Mouse (Mus musculus) spleen, postnatal 14 days (tissue): Measurements from ENCODE around the gene Nudt3.

Experiments
- DNase-seq, 2 experiments: peaks; one replicate each; pipeline ENCODE4 v3.0.0; 2021 to 2022; ENCODE audit warnings: low spot score in 2 of 2

Gene Nudt3

DNA sequence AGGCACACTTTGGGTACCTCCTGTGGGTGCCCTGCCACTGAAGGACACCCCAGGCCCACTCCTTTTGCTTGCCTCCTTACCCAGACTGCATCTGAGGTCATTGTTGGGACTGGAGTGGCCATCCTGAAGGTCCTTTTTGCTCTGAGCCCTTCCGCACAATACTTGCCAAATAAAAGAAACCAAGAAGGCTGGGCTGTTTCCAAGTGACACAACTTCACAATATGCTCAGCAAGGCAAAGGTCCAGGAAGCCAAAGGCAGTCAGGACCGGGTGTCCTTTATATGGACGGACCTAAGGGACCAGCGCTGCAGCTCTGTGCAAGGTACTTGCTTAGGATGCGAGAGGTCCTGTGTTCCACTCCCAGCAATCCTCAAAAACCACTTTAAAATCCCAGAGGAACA lies 55.1 kb downstream of the Nudt3 start:
- DNase-seq, result no peak

DNA sequence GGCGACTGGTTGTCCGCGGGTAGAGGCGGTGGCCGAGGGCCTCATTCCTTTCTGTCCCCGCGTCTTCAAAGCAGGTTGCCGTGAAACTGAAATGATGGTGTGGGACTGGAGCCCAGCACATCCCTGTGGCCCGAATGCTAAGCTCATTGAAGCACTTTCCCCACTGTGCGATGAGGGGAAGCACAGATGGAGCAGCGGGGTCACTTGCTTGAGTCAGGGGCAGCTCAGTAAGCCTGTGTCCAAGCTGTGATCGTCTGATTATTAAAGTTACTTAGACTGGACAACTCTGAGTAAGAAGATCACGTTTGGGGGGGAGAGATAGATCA lies 57.4 kb downstream of the Nudt3 start:
- DNase-seq, result no peak

DNA sequence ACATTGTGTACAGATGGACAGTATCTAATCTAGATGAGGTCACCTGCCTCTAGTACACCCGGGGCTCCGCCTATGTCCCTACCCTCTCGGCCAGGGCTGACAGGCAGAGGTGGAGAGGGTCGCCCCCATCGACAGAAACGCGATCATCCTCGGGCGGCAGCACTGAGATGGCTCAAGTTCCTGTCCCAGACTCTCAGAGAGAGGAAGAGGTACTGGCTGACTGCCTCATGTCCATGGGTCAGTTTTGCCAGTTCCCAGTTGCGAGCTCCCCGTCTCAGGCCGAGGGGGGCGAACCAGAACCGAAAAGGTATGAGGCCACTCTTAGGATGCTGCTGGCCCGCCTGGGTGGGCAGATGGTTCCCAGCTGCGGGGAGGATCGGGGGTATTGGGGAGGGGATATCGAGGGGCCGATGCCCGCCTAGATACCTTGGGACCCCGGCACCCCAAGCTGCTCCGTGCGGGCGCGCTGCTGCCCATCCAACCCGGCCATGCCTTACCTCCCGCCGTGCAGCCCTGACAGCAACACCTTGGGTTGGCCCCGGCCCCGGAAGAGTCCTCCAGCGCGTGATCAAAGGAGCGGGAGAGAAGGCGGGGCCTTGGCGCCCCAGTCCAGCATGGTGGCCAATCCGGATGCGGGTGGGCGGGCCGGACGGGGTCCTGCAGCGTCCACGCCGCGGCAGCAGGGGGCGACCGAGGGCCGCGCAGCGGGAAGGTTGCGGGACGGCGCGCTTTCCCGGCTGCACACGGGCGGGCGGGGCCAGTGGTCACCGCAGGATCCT lies 57.9 kb downstream of the Nudt3 start, which contains the start of gene AI413582:
Gene AI413582 (minus strand): TSS at position 594 of the 779 bp plus-strand sequence.
- DNase-seq, result peak; percentile 94 to 95

DNA sequence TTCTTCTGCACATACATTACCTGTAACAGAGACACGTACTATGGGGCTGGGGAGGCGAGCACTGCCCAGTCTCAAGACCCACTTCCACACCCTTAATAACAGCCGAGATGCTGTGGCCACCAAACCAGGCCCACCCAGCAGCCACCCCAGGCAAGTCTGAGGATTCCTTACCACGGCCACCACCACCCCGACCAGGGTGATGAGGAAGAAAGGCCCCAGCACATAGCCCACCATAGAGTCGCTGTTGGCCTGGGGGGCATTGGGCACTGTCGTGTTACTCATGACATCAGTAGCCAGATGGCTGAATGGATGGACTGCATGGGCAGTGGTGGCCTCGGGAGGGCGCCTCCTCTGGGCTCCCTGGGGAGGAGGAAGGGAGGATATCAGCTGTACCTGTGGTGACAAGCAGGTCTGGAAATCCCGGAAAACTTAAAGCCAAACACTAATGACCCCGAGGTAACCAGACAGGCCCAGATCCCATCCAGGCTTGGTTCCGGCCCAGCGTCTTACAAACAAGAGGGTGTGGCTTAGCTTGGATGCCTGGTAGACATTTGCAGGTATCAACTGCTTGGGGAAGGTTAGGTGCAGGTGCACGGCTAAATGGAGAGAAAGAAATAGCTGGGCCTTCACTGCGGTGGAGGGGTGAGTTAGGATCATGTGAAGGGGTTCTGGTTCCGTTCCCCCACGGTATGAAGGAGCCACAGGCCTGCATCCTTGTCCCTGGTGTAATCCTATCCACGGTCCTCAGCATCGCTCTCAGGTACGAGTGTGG lies 58.7 kb downstream of the Nudt3 start:
- DNase-seq, result no peak

DNA sequence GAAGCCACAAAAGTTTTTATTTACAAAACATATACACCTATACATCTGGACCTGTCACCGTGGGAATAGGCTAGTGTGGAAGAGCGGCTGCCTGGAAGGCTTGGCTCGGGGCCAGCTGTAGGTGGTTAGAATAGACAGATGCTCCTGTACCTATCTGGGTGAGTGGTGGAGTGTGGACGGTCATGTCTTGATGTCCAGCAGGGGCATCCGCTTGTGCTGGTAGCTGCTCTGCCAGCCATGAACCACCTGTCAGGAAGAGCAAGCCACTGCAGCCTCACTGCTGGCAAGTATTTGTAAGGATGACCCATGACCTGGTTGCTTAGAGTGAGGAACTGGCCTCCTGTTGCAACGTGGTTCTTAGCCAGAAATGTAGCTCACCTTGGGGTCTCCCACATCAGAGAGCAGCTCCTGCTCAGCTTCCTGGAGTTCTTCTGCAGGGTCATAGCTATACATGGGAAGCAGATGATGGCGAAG lies 59.5 kb downstream of the Nudt3 start:
- DNase-seq, result no peak

DNA sequence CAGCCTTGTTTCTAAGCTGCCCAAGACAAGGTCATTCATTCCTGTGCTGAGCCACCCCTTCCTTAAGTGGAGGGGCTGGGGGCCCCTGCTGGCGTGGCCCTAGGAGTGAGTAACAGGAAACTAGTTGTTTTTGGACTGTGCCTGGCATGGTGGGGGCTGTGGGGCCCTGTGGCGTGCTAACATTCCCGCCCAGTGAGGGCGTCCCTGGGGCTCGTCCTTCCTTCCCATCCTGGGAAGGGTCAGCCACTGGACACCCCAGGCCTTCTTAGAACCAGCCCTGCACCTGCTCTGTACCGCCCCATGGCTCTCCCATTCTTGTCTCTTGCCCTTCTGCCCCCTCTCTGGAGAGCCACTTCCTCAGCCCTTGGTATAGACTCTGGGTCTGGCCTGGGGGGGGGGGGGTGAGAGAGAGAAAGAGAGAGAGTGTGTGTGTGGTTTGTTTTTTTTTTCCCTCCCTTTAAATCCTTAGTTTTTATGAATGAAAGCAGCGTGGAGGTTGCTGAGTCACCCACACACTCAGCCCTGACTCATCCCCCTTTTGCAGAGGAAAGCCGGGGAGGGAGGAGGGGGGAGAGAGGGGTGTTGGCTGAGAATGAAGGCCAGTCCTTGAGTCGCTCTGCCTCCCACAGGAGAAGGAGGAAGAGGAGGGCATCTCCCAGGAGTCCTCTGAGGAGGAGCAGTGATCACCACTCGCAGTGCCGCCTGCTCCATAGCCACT lies 61.3 kb downstream of the Nudt3 start:
- no peak for DNase-seq

DNA sequence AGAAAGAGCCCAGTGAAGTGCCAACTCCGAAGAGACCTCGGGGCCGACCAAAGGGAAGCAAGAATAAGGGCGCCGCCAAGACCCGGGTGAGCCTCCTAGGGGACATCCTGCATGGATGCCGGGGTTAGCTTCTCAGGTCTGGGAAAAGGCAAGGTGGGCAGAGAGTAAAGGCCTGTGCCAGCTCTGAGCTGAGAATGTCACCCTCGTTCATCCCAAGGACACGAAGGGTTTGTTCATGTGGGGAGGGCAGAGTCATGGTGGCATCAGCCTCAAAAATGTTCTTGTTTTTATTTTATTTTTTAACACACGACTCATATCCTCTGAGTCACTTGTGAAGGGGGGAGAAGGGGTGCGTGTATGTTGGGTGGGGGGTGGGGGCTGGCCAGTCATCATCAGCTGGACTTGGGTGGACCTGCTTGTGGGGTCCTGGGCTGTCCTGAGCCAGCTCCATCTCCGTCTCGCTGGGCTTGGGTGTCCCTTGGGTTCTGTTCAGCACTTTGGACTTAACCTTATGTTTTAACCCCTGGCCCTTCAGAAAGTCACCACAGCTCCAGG lies 62.3 kb downstream of the Nudt3 start:
- DNase-seq, result no peak

DNA sequence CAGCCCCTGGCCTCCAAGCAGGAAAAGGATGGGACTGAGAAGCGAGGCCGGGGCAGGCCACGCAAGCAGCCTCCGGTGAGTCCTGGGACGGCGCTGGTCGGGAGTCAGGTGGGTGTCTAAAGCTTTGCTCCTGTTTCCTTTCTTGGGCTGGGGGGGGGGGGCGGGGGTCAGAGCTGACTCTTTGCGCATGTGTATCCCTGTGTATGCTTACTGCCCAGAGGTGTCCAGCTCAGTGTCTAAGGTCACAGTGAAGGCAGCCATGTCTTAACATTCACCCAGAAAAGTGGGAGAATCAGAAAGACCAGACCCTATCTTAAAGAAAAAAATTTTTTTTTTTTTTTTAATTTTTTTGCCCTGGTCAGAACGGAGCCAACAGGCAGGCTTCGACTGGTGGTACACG lies 63.7 kb downstream of the Nudt3 start:
- no peak for DNase-seq

DNA sequence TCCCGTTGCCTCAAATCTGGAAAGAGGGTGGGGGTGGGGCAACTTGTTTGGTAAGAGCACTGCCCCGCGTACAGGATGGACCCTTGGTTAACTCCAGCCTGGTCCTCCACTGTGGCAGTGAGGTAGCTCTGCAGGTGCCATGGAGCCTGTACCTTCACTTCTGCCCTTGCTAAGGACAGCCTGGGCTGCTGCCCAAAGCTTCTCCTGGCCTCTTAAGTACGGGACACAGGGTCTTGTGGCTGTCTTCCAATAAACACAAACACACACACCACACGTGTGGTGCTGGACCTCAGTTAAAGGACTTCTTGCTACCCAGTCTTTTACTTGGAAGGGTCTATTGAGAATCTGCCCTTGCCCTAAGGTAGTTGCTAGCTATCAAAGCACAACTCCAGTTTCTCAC lies 64.5 kb downstream of the Nudt3 start:
- DNase-seq, result no peak

DNA sequence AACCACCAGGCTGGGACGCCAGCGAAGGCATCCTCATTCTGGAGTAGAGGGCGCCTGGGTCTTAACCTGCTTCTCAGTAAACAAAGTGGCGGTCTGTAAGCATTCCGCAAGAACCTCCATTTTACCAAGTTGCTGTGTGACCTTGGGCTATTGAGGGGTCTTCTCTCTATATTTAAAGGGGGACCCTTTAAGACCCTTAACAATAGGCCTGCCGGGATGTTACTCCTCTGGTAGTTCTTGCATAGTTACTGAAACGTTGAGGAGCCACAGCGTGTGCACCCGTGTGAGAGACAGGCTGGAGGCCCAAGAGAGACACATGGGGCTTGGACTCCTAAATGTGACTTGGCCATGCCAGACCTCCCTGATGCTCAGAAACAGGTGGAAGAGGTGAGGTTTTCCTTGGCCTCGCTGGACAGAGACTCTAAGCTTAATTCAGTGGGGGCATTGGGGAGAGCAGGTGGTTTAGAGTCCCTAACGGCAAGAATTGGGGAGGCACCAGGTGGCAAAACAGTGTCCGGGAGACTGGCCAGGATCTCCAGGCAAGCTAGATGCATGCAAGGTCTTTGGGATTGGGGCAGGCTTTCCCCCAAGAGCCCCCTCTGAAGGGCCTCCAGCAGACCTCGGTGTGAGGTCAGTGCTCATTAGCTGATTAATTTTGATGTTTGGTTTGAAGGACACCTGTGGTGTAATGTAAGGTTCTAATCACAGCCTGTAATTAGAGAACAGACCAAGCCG lies 65.2 kb downstream of the Nudt3 start:
- no peak for DNase-seq

DNA sequence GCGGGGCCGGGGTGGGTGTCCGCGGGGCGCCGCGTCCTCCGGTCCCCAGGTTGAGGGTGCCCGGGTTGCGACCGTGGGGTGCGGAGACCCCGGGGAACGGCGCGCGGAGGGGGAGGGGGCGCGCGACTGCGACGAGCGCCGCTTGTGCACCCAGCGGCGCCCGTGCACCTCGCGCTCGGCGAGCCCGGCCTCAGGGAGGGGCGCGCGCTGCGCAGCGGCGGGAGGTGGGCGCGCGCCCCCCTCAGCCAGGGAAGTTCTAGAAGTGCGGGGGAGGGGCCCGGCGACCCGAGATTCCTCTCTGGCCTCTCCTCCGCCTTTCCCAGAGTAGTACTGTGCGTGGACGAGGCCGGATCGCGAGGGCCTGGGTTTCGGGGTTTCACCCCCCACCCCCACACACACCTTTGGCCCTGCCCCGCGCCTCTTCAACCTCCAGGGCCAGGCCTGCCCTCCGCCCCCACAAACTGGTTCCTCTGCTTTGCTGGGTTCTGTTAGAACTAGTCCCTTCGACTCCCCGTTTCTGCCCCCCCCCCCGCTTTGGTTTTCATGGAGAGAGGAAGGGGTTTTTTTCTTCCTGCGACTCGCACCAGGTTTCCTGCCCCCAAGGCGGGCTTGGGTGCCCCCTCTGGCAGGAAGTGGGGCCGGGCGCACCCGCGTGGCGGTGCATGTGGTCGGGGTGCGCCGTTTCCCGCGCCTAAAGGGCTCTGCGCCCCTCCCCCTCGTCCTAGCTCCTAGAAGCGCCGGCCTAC lies 65.9 kb downstream of the Nudt3 start:
- DNase-seq, result peak; percentile 57 to 58

DNA sequence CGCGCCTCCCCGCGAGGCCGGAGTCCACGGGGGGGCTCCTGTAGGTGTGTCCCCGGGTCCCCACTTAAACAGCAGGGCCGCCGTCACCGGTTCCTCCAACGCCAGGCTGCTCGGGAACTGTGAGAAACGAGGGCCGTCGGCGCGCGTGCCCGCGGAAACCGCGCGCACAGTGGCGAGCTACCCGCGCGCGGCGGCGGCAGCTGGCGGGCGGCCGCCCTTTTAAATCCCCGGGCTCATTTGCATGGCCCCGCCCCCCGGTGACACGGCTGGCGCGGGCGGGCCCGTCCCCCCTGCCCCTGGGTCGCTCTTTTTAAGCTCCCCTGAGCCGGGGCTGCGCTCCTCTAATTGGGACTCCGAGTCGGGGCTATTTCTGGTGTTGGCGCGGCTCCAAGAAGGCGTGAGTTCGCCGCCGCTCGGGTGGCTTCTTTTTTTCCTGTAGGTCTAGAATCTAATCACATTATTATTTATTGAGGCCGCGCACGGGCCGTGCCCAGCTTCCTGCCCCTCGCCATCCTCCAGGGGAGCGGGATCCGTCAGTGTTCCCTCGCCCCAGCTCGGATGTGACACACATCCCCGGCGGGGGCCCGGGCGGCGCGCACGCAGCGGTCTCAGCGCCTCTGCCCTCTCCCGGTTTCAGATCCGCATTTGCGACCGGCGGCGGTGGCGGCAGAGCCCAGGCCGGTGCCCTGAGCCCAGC lies 66.8 kb downstream of the Nudt3 start, which contains the start of gene Hmga1:
Gene Hmga1 (plus strand): TSS at position 183 of the 697 bp plus-strand sequence.
- DNase-seq, result peak; percentile 81 to 90

DNA sequence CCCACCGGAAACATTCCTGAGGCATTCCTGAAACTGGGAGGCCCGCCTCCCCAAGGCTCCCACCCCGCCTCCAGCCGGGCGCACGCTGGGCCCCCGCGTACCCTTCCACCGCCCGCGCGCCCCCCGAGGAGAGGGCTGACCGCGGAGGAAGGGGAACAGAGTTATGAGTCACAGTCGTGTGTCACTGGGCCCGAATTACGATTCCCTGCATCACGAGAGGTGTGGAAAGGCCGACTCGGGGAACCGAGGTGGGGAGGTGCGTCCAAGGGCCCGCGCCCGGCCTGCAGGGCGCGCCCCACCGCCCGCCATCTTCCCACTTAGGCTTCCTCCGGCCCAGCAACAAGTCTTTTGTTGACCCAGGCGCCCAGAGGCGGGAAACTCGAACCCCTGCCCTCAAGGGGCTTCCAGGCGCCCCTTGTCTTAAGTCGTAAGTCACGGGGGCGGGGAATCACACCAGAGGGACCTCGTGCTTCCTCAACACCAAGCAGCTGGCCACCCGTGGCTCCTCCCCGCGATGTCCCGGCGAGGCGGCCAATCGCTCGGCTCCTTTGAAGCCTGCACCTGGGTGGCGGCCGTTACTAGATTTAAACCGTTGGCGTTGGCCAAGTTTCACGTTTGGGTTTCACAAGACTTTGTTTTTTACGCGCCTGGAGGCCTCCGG lies 67.7 kb downstream of the Nudt3 start:
- peak; percentile 73 to 78 for DNase-seq

DNA sequence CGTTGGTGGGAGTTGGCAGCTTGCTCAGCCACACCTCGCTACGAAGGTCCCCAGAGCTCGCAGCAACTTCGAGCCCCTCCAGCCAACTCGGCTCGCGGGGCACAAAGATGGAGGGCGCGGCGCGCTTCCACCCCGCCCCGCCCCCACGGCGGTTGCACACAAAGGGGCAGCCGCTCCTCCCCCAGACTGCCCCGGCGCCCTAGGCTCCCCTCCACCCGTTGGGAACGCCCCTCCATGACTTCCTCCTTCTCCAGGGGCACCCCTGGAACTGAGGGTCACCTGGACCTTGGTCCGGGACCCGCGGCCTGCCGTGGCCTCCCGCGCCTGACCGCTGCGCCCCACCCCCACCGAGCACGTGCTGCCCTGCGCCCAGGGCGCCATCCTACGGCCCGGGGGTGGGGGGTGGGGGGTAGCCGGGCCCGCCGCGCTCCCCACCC lies 68.2 kb downstream of the Nudt3 start:
- peak; percentile 51 for DNase-seq

DNA sequence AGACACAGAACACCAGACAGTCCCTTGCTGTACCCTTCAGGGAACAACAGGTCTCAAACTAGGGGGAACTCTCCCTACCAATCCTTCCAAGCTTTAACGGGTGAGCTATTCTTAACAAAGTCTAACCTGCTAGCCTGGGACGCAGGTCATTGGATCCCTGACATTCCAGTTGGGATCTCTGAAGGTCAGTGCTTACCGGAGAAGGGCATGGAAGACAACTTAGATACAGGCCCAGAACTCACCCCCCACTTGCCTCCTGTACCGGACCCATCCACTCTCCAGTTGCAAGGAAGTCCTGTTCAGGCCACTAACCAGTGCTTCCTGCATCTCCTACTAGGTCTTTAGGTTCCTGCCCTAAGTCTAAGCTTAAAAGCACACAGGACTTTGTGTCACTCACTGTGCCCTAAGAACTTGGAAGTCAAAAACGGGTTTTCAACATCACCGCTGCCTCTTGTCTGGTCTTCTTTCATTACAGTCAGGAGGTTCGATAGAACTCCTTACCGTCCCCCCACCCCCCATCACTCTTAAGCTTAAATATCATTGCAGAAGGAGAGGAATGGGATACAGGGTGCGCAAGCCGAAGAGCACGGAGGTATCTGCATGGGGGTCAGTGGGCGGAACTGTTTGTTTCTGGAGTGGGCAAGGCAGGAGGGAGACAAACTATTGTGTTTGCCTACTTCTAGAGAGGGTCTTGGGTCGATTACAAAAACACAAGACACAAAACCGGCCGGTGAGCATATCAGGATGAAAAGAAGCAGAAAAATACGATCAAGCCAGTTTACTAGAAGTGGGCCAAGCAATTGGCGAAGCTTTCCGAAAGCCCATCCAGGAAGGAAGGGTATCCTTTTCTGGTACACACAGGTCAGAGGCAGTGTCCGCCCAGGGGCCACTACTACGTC lies 69.0 kb downstream of the Nudt3 start:
- DNase-seq, result no peak

DNA sequence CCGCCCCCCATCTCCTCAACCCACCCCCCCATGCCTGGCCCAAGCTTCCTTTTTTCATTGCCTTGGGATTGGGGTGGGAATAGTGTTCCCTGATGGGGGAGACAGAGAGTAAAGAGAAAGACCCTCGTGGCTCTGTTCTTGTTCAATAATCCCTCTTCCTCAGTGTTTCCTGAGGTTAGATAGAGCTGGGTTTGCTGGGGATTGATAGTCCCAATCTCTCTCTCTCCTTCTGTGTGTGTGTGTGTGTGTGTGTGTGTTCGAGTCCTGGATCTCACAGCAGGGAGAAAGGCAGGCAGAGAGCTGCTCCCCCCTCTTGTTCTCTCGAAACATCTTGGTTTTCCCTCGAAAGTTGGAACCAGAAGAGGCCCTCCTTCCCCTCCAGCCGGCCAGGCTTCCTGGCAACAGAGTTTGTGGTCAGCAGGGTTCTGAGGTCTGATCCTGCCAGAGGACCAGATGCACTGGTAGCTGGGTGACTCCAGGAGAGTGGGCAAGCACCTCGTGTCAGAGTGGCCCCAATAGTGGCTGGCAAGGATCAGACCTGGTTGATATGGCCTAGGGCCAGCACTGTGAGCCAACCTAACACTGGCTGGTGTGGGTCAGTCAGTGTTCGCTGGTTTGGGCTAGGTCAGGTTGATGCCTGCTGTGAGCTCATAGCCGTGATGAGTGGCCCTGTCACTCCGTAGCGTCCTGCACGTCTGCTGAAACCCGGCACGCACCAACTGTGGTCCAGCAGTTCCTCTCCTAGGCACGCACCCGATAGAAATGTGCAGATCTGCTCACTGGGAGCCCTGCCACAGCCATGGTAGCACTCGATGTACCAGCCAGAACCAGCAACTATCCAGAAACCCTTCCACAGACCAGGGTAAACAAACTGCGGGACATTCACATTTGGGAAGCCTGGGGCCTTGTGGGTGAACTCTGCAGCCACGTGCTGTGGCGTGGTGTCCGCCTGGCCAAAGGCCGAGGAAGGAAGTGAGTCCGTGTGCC lies 70.8 kb downstream of the Nudt3 start:
- DNase-seq, result no peak

DNA sequence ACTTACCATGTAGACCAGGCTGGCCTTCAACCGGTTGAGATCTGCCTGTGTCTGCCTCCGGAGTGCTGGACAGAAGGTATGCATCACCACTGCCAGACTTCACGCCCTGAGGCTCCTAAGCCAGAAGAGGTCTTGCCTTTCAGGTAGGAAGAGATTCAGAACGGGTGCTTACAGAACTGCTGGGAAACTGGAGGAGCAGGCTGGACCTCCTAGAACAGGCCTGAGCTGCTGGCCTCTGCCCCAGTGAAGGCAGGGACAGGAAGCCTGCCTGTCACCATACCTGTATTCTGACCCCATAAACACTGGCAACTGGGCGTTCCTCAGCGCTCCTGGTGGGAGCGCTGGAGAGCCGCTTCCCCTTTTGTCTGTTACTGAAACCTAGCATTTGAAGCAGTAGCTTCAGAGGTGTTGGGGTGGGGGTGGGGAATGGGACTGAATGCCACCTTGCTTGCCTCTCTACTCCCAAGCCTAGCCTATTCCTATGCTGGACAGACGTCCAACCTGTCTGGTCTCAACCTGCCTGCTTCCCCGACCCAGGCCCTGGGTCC lies 71.8 kb downstream of the Nudt3 start:
- no peak for DNase-seq
